Mouse (Mus musculus) G1E (cell line): ENCODE data around the gene Zbtb25.

Source experiments
- CTCF ChIP-seq: IDR thresholded peaks from 2 replicates; pipeline ENCODE4 v1.5.1; 2012; ENCODE audit warnings: low read depth, low read length, inconsistent platforms, mixed read lengths
- GATA2 ChIP-seq: IDR thresholded peaks from 2 replicates; pipeline ENCODE4 v1.6.1; 2012; ENCODE audit warnings: low read depth, low read length, inconsistent platforms, borderline replicate concordance

DNA sequence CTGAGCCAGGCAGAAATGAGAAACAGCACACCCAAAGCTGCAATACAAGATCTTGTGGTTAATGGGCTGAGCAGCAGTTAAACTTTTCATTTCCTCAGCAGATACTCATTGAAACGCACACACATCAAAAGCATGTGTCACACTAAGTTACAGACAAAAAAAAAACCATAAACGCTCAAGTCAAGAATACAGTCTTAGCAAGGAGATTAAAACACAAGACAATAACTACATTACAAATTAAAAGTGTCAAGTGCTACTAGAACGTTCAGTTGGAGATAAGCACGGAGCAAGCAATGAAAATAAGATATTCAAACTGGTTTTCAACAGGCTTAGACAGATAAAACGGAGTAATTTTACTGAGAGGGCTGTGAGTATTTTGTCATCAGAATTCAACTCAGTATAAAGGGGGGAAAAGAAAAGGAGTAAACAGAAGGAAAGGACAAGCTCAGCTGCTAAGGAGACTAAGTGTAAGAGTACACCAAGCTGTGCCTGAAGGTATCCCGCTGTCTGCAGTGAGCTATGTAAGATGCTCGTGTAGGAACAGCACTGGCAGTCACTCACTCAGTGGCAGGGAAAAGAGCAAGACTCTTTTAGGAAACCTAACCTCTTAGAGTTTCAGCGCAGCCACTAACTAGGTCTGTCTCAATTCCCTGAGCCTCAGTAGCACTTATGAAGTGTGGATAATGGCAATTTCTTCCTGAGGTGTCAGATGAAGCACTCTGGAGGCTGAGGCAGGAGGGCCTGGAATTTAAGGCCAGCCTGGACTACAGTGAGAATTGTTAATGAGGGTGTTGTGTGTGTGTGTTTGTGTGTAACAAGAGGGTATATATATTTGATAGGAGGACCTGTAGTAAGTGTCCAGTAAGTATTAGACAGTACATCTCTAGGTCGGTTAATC is 7.7 kb downstream of the Zbtb25 start:
- TF ChIP-seq CTCF (no peak), GATA2 (no peak)
